Mouse (Mus musculus): ENCODE data around the gene Magi1. TPM values are rescaled to one million over a fixed set of nuclear protein-coding genes. Genes with fewer than 3 reads are reported as not detected.
A peak's percentile ranks its signal among the peaks of the same experiment; 100 is the strongest.

Magi1 gene
- polyA plus RNA-seq, 1 experiment from 2014 or later = 10.1 TPM

- no peak overlapping the region for H3K27ac ChIP-seq
- no peak for ATAC-seq
- H3K27me3 ChIP-seq (replicated peaks) = no peaks in the 10 kb centered on the region
- no peak overlapping the region for H3K4me2 ChIP-seq (replicated peaks)
- no peaks in the 10 kb centered on the region for H3K9me3 ChIP-seq
- H3K9ac ChIP-seq = no peak overlapping the region
- no peak overlapping the region for H3K4me3 ChIP-seq (replicated peaks)
- peaks cover 4% of the 10 kb centered on the region; the same call in 1 of the 2 replicates for H3K4me1 ChIP-seq (replicated peaks)
- H3K36me3 ChIP-seq = no peaks in the 10 kb centered on the region
- WGBS = 91% methylated on average over 2 of the region's 2 CpGs
Observed at GRCm38 (mm10) chr6:93874376-93874775, 409.3 kb downstream of the Magi1 start.

GRCm38 (mm10) chr6:93873536-93873935, 410.2 kb downstream of the Magi1 start:
- no peak overlapping the region for H3K4me3 ChIP-seq (replicated peaks)
- H3K4me1 ChIP-seq (replicated peaks) = peaks cover 4% of the 10 kb centered on the region; the same call in 1 of the 2 replicates
- no peaks in the 10 kb centered on the region for H3K36me3 ChIP-seq
- H3K9ac ChIP-seq = no peak overlapping the region
- no peak overlapping the region for H3K4me2 ChIP-seq (replicated peaks)
- H3K27ac ChIP-seq = no peak overlapping the region
- H3K27me3 ChIP-seq (replicated peaks) = no peaks in the 10 kb centered on the region
- WGBS = 80% methylated on average over 1 of the region's 1 CpGs
- ATAC-seq = no peak
- H3K9me3 ChIP-seq = no peaks in the 10 kb centered on the region

GRCm38 (mm10) chr6:93871516-93871915, 412.2 kb downstream of the Magi1 start:
- Histone ChIP-seq H3K36me3 (no peaks in the 10 kb centered on the region), H3K27ac (no peak overlapping the region), H3K4me3 (replicated peaks) (no peak overlapping the region), H3K9me3 (no peaks in the 10 kb centered on the region), H3K27me3 (replicated peaks) (no peaks in the 10 kb centered on the region), H3K9ac (no peak overlapping the region), H3K4me1 (replicated peaks) (peaks cover 4% of the 10 kb centered on the region; the same call in 1 of the 2 replicates), H3K4me2 (replicated peaks) (no peak overlapping the region)
- no peak for ATAC-seq
- WGBS = 70% methylated on average over 4 of the region's 4 CpGs

GRCm38 (mm10) chr6:93870023-93870422, 413.7 kb downstream of the Magi1 start:
- Histone ChIP-seq H3K4me2 (replicated peaks) (no peak overlapping the region), H3K9ac (no peak overlapping the region), H3K9me3 (no peaks in the 10 kb centered on the region), H3K4me1 (replicated peaks) (peaks cover 4% of the 10 kb centered on the region; the same call in 1 of the 2 replicates), H3K36me3 (no peaks in the 10 kb centered on the region), H3K27ac (no peak overlapping the region), H3K4me3 (replicated peaks) (no peak overlapping the region), H3K27me3 (replicated peaks) (no peaks in the 10 kb centered on the region)
- peak; percentile 45 for ATAC-seq
- 59% methylated on average over 5 of the region's 5 CpGs for WGBS

- Histone ChIP-seq H3K9me3 (no peaks in the 10 kb centered on the region), H3K27me3 (replicated peaks) (no peaks in the 10 kb centered on the region), H3K27ac (no peak overlapping the region), H3K4me1 (replicated peaks) (no peaks in the 10 kb centered on the region), H3K4me3 (replicated peaks) (no peak overlapping the region), H3K4me2 (replicated peaks) (no peak overlapping the region), H3K9ac (no peak overlapping the region), H3K36me3 (no peaks in the 10 kb centered on the region)
- no peak for ATAC-seq
- WGBS = 90% methylated on average over 5 of the region's 5 CpGs
Observed at GRCm38 (mm10) chr6:93862263-93862662, 421.5 kb downstream of the Magi1 start.

- Histone ChIP-seq H3K9me3 (no peaks in the 10 kb centered on the region), H3K4me2 (replicated peaks) (no peak overlapping the region), H3K9ac (no peak overlapping the region), H3K4me1 (replicated peaks) (0 out of 2 replicates have a peak, but pooled peaks cover 10% of the 10 kb centered on the region), H3K27ac (no peak overlapping the region), H3K36me3 (no peaks in the 10 kb centered on the region), H3K4me3 (replicated peaks) (no peak overlapping the region), H3K27me3 (replicated peaks) (no peaks in the 10 kb centered on the region)
- 39% methylated on average over 1 of the region's 1 CpGs for WGBS
- no peak for ATAC-seq
Observed at GRCm38 (mm10) chr6:93856783-93857182, 426.9 kb downstream of the Magi1 start.

GRCm38 (mm10) chr6:93855806-93856641, 427.7 kb downstream of the Magi1 start:
- Histone ChIP-seq H3K4me1 (replicated peaks) (0 out of 2 replicates have a peak, but pooled peaks cover 10% of the 10 kb centered on the region), H3K9me3 (no peaks in the 10 kb centered on the region)

GRCm38 (mm10) chr6:93848942-93849790, 434.6 kb downstream of the Magi1 start:
- Histone ChIP-seq H3K4me1 (replicated peaks) (no peaks in the 10 kb centered on the region), H3K4me3 (replicated peaks) (no peak overlapping the region), H3K9me3 (no peaks in the 10 kb centered on the region), H3K27ac (no peak overlapping the region), H3K9ac (no peak overlapping the region), H3K4me2 (replicated peaks) (no peak overlapping the region), H3K36me3 (no peaks in the 10 kb centered on the region), H3K27me3 (replicated peaks) (no peaks in the 10 kb centered on the region)
- no peak for ATAC-seq
- WGBS = 58% methylated on average over 7 of the region's 7 CpGs

More at GRCm38 (mm10) chr6:93855806-93856641, 427.7 kb downstream of the Magi1 start:
- Histone ChIP-seq H3K27me3 (replicated peaks) (no peaks in the 10 kb centered on the region), H3K9ac (no peak overlapping the region), H3K27ac (no peak overlapping the region), H3K4me2 (replicated peaks) (no peak overlapping the region), H3K4me3 (replicated peaks) (no peak overlapping the region), H3K36me3 (no peaks in the 10 kb centered on the region)
- no peak for ATAC-seq
- 51% methylated on average over 8 of the region's 8 CpGs for WGBS

- no peak overlapping the region for H3K4me2 ChIP-seq (replicated peaks)
- WGBS = 82% methylated on average over 3 of the region's 3 CpGs
Observed at GRCm38 (mm10) chr6:93845498-93845897, 438.2 kb downstream of the Magi1 start.

GRCm38 (mm10) chr6:93845080-93845479, 438.6 kb downstream of the Magi1 start:
- no peaks in the 10 kb centered on the region for H3K36me3 ChIP-seq
- ATAC-seq = no peak
- 88% methylated on average over 5 of the region's 5 CpGs for WGBS

More at GRCm38 (mm10) chr6:93845498-93845897, 438.2 kb downstream of the Magi1 start:
- no peak for ATAC-seq
- Histone ChIP-seq H3K9me3 (no peaks in the 10 kb centered on the region), H3K9ac (no peak overlapping the region), H3K4me1 (replicated peaks) (no peaks in the 10 kb centered on the region), H3K27ac (no peak overlapping the region), H3K36me3 (no peaks in the 10 kb centered on the region), H3K4me3 (replicated peaks) (no peak overlapping the region), H3K27me3 (replicated peaks) (no peaks in the 10 kb centered on the region)

GRCm38 (mm10) chr6:93844576-93844975, 439.1 kb downstream of the Magi1 start:
- no peak for ATAC-seq
- Histone ChIP-seq H3K4me3 (replicated peaks) (no peak overlapping the region), H3K4me1 (replicated peaks) (no peaks in the 10 kb centered on the region), H3K27ac (no peak overlapping the region), H3K9ac (no peak overlapping the region), H3K36me3 (no peaks in the 10 kb centered on the region), H3K4me2 (replicated peaks) (no peak overlapping the region), H3K9me3 (no peaks in the 10 kb centered on the region), H3K27me3 (replicated peaks) (no peaks in the 10 kb centered on the region)
- 72% methylated on average over 5 of the region's 5 CpGs for WGBS

More at GRCm38 (mm10) chr6:93845080-93845479, 438.6 kb downstream of the Magi1 start:
- no peak overlapping the region for H3K4me3 ChIP-seq (replicated peaks)
- no peaks in the 10 kb centered on the region for H3K27me3 ChIP-seq (replicated peaks)
- H3K9ac ChIP-seq = no peak overlapping the region
- H3K27ac ChIP-seq = no peak overlapping the region
- H3K4me1 ChIP-seq (replicated peaks) = no peaks in the 10 kb centered on the region
- H3K4me2 ChIP-seq (replicated peaks) = no peak overlapping the region
- no peaks in the 10 kb centered on the region for H3K9me3 ChIP-seq

GRCm38 (mm10) chr6:93838398-93838797, 445.3 kb downstream of the Magi1 start:
- Histone ChIP-seq H3K27ac (no peak overlapping the region), H3K9me3 (no peaks in the 10 kb centered on the region), H3K36me3 (no peaks in the 10 kb centered on the region), H3K27me3 (replicated peaks) (no peaks in the 10 kb centered on the region), H3K4me1 (replicated peaks) (no peaks in the 10 kb centered on the region), H3K9ac (no peak overlapping the region), H3K4me3 (replicated peaks) (no peak overlapping the region), H3K4me2 (replicated peaks) (no peak overlapping the region)
- ATAC-seq = no peak
- WGBS = 87% methylated on average over 4 of the region's 4 CpGs

Data from intestine, embryonic 15.5 days (tissue).